18 mouse cellular contexts compared by ENCODE assay signal in the genomic region with DNA sequence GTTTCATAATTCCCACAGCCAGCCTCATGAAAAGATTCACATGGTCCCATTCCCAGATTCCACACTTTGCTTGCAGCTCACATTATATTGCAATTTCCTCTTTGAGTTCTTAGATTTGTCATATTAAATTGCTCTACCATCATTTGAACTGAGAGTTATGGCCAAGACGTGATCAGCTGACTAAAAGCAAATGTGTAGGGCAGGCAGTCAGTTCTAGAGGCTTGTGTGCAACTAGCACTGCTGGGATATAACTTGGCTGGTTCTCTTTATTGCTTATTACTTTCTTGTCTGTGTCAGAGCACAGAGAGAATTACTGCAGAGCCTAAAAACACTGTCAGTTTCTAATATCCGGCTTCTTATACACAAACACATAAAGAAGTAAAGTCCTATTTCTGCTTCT.
"Had no signal": no experiment of that assay in that cellular context is flagged by ENCODE, and none has a peak within 500 bp of the region (broad histone marks: within the 10 kb centered on the region; RNA-seq: fewer than 3 reads in every experiment).

No protein-coding gene starts in this region.

- DNase-seq: kidney, adult 11 months; kidney, postnatal 14 days; kidney, postnatal 4 days; liver; lung, adult 18-20 months; lung, postnatal 4 days; midbrain, embryonic 14.5 days; retina, postnatal 1 day; right cerebral cortex, postnatal 25 days; spleen, adult 18-20 months; thymus, postnatal 25 days had no signal

- ATAC-seq: intestine, embryonic 15.5 days; liver, embryonic 12.5 days; lung, postnatal 0 days had no signal

- H3K4me3 ChIP-seq: intestine, embryonic 15.5 days; liver, embryonic 12.5 days; liver, embryonic 15.5 days; neural tube, embryonic 12.5 days; stomach, embryonic 15.5 days had no signal

- H3K4me1 ChIP-seq: intestine, embryonic 15.5 days; liver, embryonic 12.5 days; liver, embryonic 15.5 days; neural tube, embryonic 12.5 days; stomach, embryonic 15.5 days had no signal

- H3K9me3 ChIP-seq: intestine, embryonic 15.5 days; liver, embryonic 12.5 days; liver, embryonic 15.5 days; neural tube, embryonic 12.5 days; stomach, embryonic 15.5 days had no signal

- H3K36me3 ChIP-seq: intestine, embryonic 15.5 days; liver, embryonic 12.5 days; liver, embryonic 15.5 days; neural tube, embryonic 12.5 days; stomach, embryonic 15.5 days had no signal

- H3K27me3 ChIP-seq: intestine, embryonic 15.5 days; liver, embryonic 12.5 days; liver, embryonic 15.5 days; neural tube, embryonic 12.5 days; stomach, embryonic 15.5 days had no signal

- H3K9ac ChIP-seq: intestine, embryonic 15.5 days; liver, embryonic 12.5 days; liver, embryonic 15.5 days; neural tube, embryonic 12.5 days; stomach, embryonic 15.5 days had no signal

- H3K27ac ChIP-seq: intestine, embryonic 15.5 days; liver, embryonic 12.5 days; liver, embryonic 15.5 days; neural tube, embryonic 12.5 days; stomach, embryonic 15.5 days had no signal

- H3K4me2 ChIP-seq: intestine, embryonic 15.5 days; liver, embryonic 12.5 days; liver, embryonic 15.5 days; midbrain, embryonic 11.5 days; neural tube, embryonic 12.5 days; stomach, embryonic 15.5 days had no signal
